Mouse (Mus musculus) mature B cell (primary cell): ENCODE data around the gene Zfp592.
"Not testable (repeated sequence)": the region's sequence is repeated elsewhere in the genome, so short reads cannot be mapped to it uniquely, and the experiment has no call there.

ENCODE experiments used
- in situ Hi-C: fragments of 300-500 bp; cut with MboI; formaldehyde crosslinking; loops from 2 replicates; pipeline ENCODE4 v1.14.3; 2019

Zfp592 gene

GRCm38 (mm10) chr7:80992980-80993833, at the start of gene Zfp592:
Gene Zfp592, plus strand, starts transcription at chr7:80993681.
- in situ Hi-C loops = no loop called here

- in situ Hi-C loops = no loop called here
These were observed 45.8 kb upstream of the Zfp592 start, which contains the start of gene Sec11a for GRCm38 (mm10) chr7:80947445-80948350. Gene Sec11a, minus strand, starts transcription at chr7:80947780.

GRCm38 (mm10) chr7:80951461-80951860, 42.0 kb upstream of the Zfp592 start:
- in situ Hi-C loops = no loop called here

- in situ Hi-C loops = no loop called here
These were observed 41.3 kb upstream of the Zfp592 start for GRCm38 (mm10) chr7:80952140-80952539.

GRCm38 (mm10) chr7:80954251-80954650, 39.2 kb upstream of the Zfp592 start:
- in situ Hi-C loops = no loop called here

GRCm38 (mm10) chr7:80956891-80957290, 36.6 kb upstream of the Zfp592 start:
- in situ Hi-C loops = no loop called here

GRCm38 (mm10) chr7:80959003-80959402, 34.5 kb upstream of the Zfp592 start:
- in situ Hi-C loops = no loop called here

- in situ Hi-C loops = no loop called here
These were observed 30.7 kb upstream of the Zfp592 start for GRCm38 (mm10) chr7:80962799-80963198.

GRCm38 (mm10) chr7:80970913-80971312, 22.6 kb upstream of the Zfp592 start:
- in situ Hi-C loops = no loop called here

- in situ Hi-C loops = no loop called here
These were observed 22.1 kb upstream of the Zfp592 start for GRCm38 (mm10) chr7:80971419-80971818.

- in situ Hi-C loops = no loop called here
These were observed 21.4 kb upstream of the Zfp592 start for GRCm38 (mm10) chr7:80972082-80972481.

GRCm38 (mm10) chr7:80972920-80973637, 20.4 kb upstream of the Zfp592 start:
- in situ Hi-C loops = not testable (repeated sequence)

- in situ Hi-C loops = not testable (repeated sequence)
These were observed 19.9 kb upstream of the Zfp592 start for GRCm38 (mm10) chr7:80973638-80974015.

GRCm38 (mm10) chr7:80980566-80980965, 12.9 kb upstream of the Zfp592 start:
- in situ Hi-C loops = no loop called here

GRCm38 (mm10) chr7:80986458-80987187, 6.9 kb upstream of the Zfp592 start:
- in situ Hi-C loops = no loop called here

GRCm38 (mm10) chr7:80987805-80988625, 5.5 kb upstream of the Zfp592 start:
- in situ Hi-C loops = no loop called here

GRCm38 (mm10) chr7:80990276-80990675, 3.2 kb upstream of the Zfp592 start:
- in situ Hi-C loops = no loop called here

- in situ Hi-C loops = no loop called here
These were observed 1.9 kb upstream of the Zfp592 start for GRCm38 (mm10) chr7:80991589-80991988.

GRCm38 (mm10) chr7:80992063-80992462, 1.4 kb upstream of the Zfp592 start:
- in situ Hi-C loops = no loop called here

- in situ Hi-C loops = no loop called here
These were observed 876 bp upstream of the Zfp592 start for GRCm38 (mm10) chr7:80992631-80992979.
